Mouse (Mus musculus) frontal cortex, postnatal 14 days (tissue): ENCODE results near the gene Olfr449.

Source experiments
- DNase-seq, 2 experiments: peaks; one replicate each; pipeline ENCODE4 v3.0.0; 2022; ENCODE audit warnings: low spot score in 2 of 2

The Olfr449 gene

DNA sequence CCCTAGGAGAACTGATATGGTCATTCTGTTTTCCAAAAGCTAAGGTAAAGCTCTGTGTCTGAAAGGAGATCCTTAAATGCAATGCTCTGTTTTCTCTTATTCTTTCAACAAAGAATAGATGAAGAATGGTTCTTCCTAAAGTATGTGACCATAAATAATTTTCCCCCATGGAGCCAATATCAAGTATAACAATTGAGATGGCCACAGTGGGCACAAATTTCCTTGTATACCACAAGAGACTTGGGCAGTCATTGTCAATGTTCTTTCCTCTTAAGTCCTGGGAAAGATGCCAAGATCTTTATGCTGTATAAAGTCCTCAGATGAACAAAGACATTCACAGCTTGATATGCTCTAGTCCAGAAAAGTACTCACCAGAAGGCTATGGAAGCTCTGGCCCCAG is at the start of gene Olfr449:
TSS of gene Olfr449 (plus strand) at position 301 of the 400 bp plus-strand sequence.
- DNase-seq = no peak

DNA sequence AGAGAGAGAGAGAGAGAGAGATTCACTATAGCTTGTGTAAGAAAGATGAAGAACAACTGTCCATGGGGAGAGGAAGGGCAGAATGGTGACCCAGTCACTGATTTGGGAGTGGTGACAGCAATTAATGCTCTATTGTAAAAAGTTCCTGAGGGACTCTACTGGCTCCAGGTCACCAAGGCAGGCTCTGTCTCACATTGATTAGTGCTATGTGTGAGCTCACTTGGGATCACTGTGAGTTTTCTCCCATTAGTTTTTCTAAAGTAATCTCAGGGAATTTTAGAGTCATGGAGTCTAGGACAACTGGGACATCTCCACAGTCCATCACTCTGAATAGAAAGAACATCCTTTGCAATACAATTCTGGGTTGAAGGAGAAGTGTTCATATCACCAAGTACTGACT is 49.4 kb upstream of the Olfr449 start, which contains the start of gene Olfr452:
TSS of gene Olfr452 (plus strand) at position 301 of the 400 bp plus-strand sequence.
- no peak for DNase-seq

DNA sequence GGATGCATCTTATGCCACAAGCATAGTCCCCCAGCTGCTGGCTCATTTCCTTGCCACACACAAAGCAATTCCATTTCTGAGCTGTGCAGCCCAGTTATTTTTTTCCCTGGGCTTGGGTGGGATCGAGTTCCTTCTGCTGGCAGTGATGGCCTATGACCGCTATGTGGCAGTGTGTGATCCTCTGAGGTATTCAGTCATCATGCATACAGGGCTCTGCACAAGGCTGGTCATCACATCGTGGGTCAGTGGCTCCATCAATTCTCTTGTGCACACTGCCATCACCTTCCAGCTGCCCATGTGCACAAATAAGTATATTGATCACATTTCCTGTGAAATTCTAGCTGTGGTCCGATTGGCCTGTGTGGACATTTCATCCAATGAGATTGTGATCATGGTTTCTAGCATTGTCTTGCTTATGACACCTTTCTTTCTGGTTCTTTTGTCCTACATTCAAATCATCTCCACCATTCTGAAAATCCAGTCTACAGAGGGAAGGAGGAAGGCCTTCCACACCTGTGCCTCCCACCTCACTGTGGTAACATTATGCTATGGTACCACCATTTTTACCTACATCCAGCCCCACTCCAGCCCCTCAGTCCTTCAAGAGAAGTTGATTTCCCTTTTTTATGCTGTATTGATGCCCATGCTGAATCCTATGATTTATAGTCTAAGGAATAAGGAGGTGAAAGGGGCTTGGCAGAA is 43.8 kb upstream of the Olfr449 start:
- DNase-seq = no peak

DNA sequence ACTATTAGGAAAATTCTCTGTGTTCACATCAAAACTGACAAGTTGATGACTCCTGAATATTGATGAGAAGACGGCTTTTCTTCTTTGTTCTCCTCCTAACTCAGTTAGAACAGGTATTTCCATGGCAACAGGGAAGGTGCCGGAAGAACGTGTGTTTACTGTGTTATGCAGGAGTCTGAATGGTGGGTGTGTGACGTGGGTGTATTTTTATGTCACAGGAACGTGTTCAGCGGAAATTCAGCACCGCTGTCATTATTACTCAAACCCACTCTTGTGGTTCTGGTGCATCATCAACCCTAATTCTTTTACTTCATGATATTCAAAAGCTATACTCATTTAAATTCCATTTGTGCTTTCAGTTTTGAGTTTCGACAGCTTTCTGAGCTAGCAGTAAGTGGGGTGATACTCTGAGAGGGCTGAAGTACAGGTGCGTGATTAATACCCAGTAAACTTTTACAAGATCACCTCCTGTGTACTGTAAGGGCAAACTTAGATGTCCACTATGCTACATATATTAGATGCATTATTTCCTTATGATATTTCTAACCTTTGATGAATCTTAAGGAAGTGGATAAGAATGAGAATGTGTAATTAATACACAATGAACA is 43.1 kb upstream of the Olfr449 start:
- no peak for DNase-seq

DNA sequence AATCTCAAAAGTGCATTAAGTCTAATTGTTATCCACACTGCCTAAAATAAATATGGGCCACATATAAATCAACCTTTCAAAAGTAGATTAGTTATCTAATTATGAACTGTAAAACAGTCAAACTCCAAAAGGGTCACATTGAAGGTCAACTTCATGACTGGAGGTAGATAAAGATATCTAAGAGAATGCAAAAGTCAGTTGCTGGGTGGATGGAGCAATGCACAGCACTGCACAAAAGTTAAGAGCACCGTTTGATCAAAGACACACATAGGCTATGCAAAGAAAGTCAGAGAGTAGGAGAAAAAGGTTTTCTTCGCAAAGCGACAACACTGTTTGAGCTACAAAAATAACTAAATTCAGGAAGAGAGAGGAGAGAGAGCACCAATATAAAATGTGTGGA is 39.2 kb upstream of the Olfr449 start:
- DNase-seq = no peak

DNA sequence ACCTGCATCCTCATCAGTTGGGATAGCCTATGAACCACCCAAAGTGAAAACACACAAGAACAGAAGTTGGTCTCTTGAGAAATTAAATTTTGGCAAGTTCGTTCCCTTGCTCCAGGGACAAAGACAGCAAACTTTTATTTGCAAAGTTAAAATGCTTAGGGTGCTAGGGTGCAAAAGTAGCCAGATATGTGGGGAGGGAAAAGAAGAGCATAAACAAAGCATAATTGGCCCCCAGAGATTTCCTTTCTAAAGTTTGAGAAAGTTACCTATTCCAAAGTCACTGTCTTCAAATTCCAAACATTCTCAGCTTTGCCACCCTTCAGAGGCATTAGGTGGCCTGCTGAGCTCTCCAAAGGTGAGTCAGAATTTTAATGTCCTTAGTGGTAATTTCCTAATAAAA is 22.5 kb upstream of the Olfr449 start, which contains the start of gene Olfr450:
TSS of gene Olfr450 (plus strand) at position 301 of the 400 bp plus-strand sequence.
- DNase-seq = no peak

DNA sequence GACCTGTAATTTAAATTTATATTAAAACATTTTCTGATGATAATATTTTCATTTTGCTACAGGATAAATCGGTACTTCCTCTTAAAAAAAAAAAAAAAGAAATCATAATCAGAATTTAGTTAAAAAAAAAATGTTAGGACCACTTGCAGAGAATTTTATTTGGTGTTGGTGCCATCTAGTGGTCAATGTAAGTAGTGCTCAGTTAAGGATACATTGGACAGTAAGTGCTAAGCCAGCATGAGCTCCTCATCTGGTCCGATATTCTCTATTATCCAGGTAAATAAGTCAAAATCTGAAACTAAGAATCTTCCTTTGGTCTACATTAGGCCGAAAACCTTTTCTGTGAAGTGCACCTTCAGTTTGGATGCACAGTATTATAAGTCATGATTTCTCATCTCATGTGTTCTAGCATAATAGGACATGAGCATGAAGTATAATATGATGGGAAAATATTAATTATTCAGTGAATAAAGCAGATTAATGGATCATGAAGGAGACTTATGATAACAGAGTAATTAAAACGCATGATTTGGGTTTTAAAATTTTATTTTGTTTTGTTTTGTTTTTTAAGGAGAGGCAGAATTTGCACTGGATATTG is 26.1 kb downstream of the Olfr449 start:
- DNase-seq = no peak

DNA sequence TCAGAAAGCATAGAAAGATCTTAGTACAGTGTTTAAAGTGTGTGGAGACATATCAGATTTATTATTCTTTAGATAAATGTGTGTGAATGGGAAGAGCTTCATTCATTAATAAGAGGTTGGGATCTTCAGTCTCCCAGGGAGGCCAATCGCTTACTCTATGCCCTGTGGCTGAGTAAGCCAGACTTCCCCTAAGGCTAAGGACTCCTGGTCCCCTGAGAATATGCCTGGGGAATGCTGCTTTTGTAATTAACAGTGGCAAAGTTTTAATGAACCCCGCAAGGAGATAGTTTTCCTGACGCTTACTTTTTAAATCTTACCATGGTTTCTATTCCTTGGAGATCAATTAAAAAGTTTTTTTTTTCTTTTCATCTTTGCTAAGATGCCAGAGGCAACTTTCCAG is 35.5 kb downstream of the Olfr449 start:
- DNase-seq = no peak

DNA sequence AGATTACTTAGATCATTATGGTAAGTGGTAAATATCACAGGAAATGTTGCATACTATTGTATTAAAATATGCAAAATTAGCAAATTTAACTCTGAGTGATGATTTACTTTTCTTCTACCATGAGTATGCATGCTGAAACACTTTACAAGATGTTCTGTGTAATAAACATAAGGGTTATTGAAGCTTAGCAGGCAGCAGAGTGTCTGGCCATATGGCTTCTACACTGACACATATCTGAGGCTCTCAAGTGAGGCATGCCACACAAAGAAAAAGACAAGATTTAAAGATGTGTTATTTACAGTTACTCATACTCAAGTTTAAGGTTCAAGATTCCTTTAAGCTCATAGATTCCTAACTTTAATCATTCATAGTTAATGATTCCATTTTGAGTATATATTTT is 42.1 kb downstream of the Olfr449 start:
- DNase-seq = no peak
